Mouse (Mus musculus): ENCODE measurements at regions not wholly inside any gene's neighbourhood (a gene's known extent, or its start where the extent isn't known, plus 50 kb on each side); places are given as distances from the start of the nearest gene placed in this dataset.

GRCm38 (mm10) chr15:5414401-5414800, 170.4 kb upstream of the Ptger4 start:
- no peaks in the 10 kb centered on the region for H3K4me1 ChIP-seq (ENCODE audit: control insufficient read depth in 1 of 2, insufficient read depth in 2 of 2, low read length in 2 of 2)
- H3K27ac ChIP-seq (ENCODE audit: control insufficient read depth, low read depth, low read length): no peak overlapping the region
- no peak for DNase-seq (ENCODE audit: low read depth, low spot score)
- H3K79me2 ChIP-seq (ENCODE audit: control insufficient read depth, insufficient read depth, low read length, poor library complexity): no peaks in the 10 kb centered on the region
- no peak overlapping the region for H3K4me3 ChIP-seq (ENCODE audit: control insufficient read depth in 1 of 2, insufficient read depth in 1 of 2, low read depth in 2 of 2, low read length in 2 of 2)
- no peaks in the 10 kb centered on the region for H3K36me3 ChIP-seq (ENCODE audit: control insufficient read depth in 1 of 2, insufficient read depth in 2 of 2, low read length in 2 of 2)
- H3K27me3 ChIP-seq (ENCODE audit: control insufficient read depth in 1 of 2, insufficient read depth in 2 of 2, low read length in 2 of 2): no peaks in the 10 kb centered on the region
- no peak overlapping the region for H3K9ac ChIP-seq (ENCODE audit: control insufficient read depth, low read depth, low read length, poor library complexity, severe bottlenecking)
- no peak for TF ChIP-seq MYB (IDR thresholded peaks at IDR 0.05; ENCODE audit: low read depth, low read length)
- TF ChIP-seq HCFC1 (IDR thresholded peaks at IDR 0.05; ENCODE audit: low read depth, low read length): no peak
- no peak for TF ChIP-seq RCOR1 (IDR thresholded peaks at IDR 0.05; ENCODE audit: low read depth, low read length)
- TF ChIP-seq USF1 (IDR thresholded peaks at IDR 0.05; ENCODE audit: low read depth, low read length): no peak
- TF ChIP-seq MYC (IDR thresholded peaks at IDR 0.05; ENCODE audit: low read depth, low read length): no peak
- no peak for TF ChIP-seq MEF2A (IDR thresholded peaks at IDR 0.05; ENCODE audit: extremely low read depth, insufficient replicate concordance, low read depth, low read length, poor library complexity, severe bottlenecking)
- no peak for TF ChIP-seq GABPA (IDR thresholded peaks at IDR 0.05; ENCODE audit: low read depth, low read length)
- no peak for TF ChIP-seq ELF1 (IDR thresholded peaks at IDR 0.05; ENCODE audit: low read depth, low read length)
- TF ChIP-seq ETS1 (IDR thresholded peaks at IDR 0.05; ENCODE audit: low read depth, low read length): no peak
- no peak for TF ChIP-seq TAL1 (IDR thresholded peaks at IDR 0.05; ENCODE audit: low read length)
- no peak for TF ChIP-seq MAX (IDR thresholded peaks at IDR 0.05; ENCODE audit: low read length)
- TF ChIP-seq MAFK (IDR thresholded peaks at IDR 0.05; ENCODE audit: borderline replicate concordance, low read depth, low read length): no peak
- TF ChIP-seq E2F4 (IDR thresholded peaks at IDR 0.05; ENCODE audit: borderline replicate concordance, low read depth, low read length): no peak
- TF ChIP-seq ZKSCAN1 (IDR thresholded peaks at IDR 0.05; ENCODE audit: low read depth, low read length): no peak
- TF ChIP-seq CHD1 (IDR thresholded peaks at IDR 0.05; ENCODE audit: low read depth, low read length): no peak
- no peak for TF ChIP-seq KAT2A (conservative IDR thresholded peaks at IDR 0.05; ENCODE audit: low read depth, low read length)
- no peak for TF ChIP-seq SMC3 (IDR thresholded peaks at IDR 0.05; ENCODE audit: low read depth, low read length)
- no peak for TF ChIP-seq POLR2AphosphoS2 (IDR thresholded peaks at IDR 0.05; ENCODE audit: low read length)
- no peaks in the 10 kb centered on the region for H3K9me3 ChIP-seq (replicated peaks; ENCODE audit: insufficient read depth, low read length)

GRCm38 (mm10) chr15:5416031-5416430, 172.0 kb upstream of the Ptger4 start:
- no peak for TF ChIP-seq MEF2A (IDR thresholded peaks at IDR 0.05; ENCODE audit: extremely low read depth, insufficient replicate concordance, low read depth, low read length, poor library complexity, severe bottlenecking)
- TF ChIP-seq MXI1 (IDR thresholded peaks at IDR 0.05; ENCODE audit: low read depth, low read length): no peak
- no peak for TF ChIP-seq CTCF (IDR thresholded peaks at IDR 0.05 in 2 of 3, conservative IDR thresholded peaks at IDR 0.05 in 1 of 3; ENCODE audit: control insufficient read depth in 1 of 3, insufficient read depth in 1 of 3, low read depth in 2 of 3, low read length in 3 of 3, poor library complexity in 1 of 3, severe bottlenecking in 1 of 3)
- TF ChIP-seq MYC (IDR thresholded peaks at IDR 0.05; ENCODE audit: low read depth, low read length): no peak
- no peak for TF ChIP-seq POLR2AphosphoS2 (IDR thresholded peaks at IDR 0.05; ENCODE audit: low read length)
- Histone ChIP-seq H3K4me1 (ENCODE audit: control insufficient read depth in 1 of 2, insufficient read depth in 2 of 2, low read length in 2 of 2) (no peaks in the 10 kb centered on the region), H3K9ac (ENCODE audit: control insufficient read depth, low read depth, low read length, poor library complexity, severe bottlenecking) (no peak overlapping the region), H3K27ac (ENCODE audit: control insufficient read depth, low read depth, low read length) (no peak overlapping the region), H3K79me2 (ENCODE audit: control insufficient read depth, insufficient read depth, low read length, poor library complexity) (no peaks in the 10 kb centered on the region), H3K4me3 (ENCODE audit: control insufficient read depth in 1 of 2, insufficient read depth in 1 of 2, low read depth in 2 of 2, low read length in 2 of 2) (no peak overlapping the region), H3K27me3 (ENCODE audit: control insufficient read depth in 1 of 2, insufficient read depth in 2 of 2, low read length in 2 of 2) (no peaks in the 10 kb centered on the region), H3K9me3 (replicated peaks; ENCODE audit: insufficient read depth, low read length) (no peaks in the 10 kb centered on the region), H3K36me3 (ENCODE audit: control insufficient read depth in 1 of 2, insufficient read depth in 2 of 2, low read length in 2 of 2) (no peaks in the 10 kb centered on the region)
- DNase-seq (ENCODE audit: low read depth, low spot score): no peak

All from MEL (cell line).